Mouse (Mus musculus) gastrocnemius, adult 2 months (tissue): Measurements from ENCODE around the gene Phtf1. TPM values are rescaled to one million over a fixed set of nuclear protein-coding genes. Genes with fewer than 3 reads are reported as not detected.

ENCODE experiments used
- DNase-seq: peaks from one replicate; pipeline ENCODE4 v3.0.0; 2022
- H3K27ac ChIP-seq: fragments of 200-600 bp; 2 replicates; pipeline ENCODE4 v1.8.1; 2022; ENCODE audit warnings: mild to moderate bottlenecking
- H3K4me3 ChIP-seq: fragments of 200-600 bp; 2 replicates; pipeline ENCODE4 v1.8.1; 2022; ENCODE audit warnings: mild to moderate bottlenecking, moderate library complexity
- CTCF ChIP-seq: fragments of 200-600 bp; IDR thresholded peaks from 2 replicates; pipeline ENCODE4 v1.8.1; 2022; ENCODE audit warnings: antibody characterized with exemption, mild to moderate bottlenecking, moderate library complexity
- intact Hi-C: fragments of 180-260 bp; cut with DNase I; formaldehyde crosslinking; loops from one replicate; pipeline ENCODE4 v1.15.1; 2025
- total RNA-seq, 2 experiments: library from RNA; stranded (reverse); gene quantifications; 2 replicates each; pipeline ENCODE4 v1.2.3; 2021

Gene Phtf1
- total RNA-seq, 2 experiments from 2014 or later = 3.5 to 4.2 TPM

DNA sequence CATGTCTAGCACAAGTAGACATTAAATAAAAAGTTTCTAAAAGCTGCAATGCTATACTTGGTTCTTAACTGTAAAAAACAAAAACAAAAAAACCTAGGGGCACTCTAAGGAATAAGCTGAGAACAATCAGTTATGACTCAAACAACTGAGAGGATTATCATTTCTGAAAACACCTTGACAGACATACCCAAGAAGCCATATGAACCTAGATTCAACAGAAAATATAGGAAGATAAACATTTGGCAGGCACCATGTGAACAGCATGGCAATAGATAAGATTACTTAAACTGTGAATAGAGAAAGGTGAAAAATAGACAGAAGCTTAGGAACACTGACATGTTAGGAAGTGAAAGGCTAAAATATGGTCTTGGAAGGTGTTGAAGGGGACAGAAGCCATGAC, 101.5 kb downstream of the Phtf1 start:
- Histone ChIP-seq H3K27ac (no peak overlapping the region), H3K4me3 (no peak overlapping the region)
- no peak for TF ChIP-seq CTCF
- no peak for DNase-seq
- intact Hi-C loops = no loop called here

Other genes with a start within 250 kb of the Phtf1 start
- gene Olfml3, start 230.1 kb upstream of the Phtf1 start, total RNA-seq = 1 to 10 TPM; 2.6 to 8.3 TPM
- gene Gm10964, start 228.7 kb upstream of the Phtf1 start, total RNA-seq = not detected
- gene Hipk1, start 176.5 kb upstream of the Phtf1 start, total RNA-seq = 10 to 100 TPM; 67.2 to 73.7 TPM
- 1 to 10 TPM; 6.4 to 8.6 TPM for gene Dclre1b, start 158.7 kb upstream of the Phtf1 start, total RNA-seq
- 1 to 10 TPM; 7.1 to 8.8 TPM for gene Ap4b1, start 158.6 kb upstream of the Phtf1 start, total RNA-seq
- under 1 TPM; 0.46 to 0.47 TPM for gene Gm43064, start 158.5 kb upstream of the Phtf1 start, total RNA-seq
- gene Bcl2l15, start 135.5 kb upstream of the Phtf1 start, total RNA-seq = under 1 TPM; 0.23 to 0.73 TPM
- gene Ptpn22, start 108.3 kb upstream of the Phtf1 start, total RNA-seq = under 1 TPM; 0.18 to 0.42 TPM
- 1 to 10 TPM; 7.4 to 8.1 TPM for gene Rsbn1, start 54.0 kb upstream of the Phtf1 start, total RNA-seq